Mouse (Mus musculus) lung, embryonic 16.5 days (tissue): ENCODE results near the gene Ttc33. TPM values are rescaled to one million over a fixed set of nuclear protein-coding genes. Genes with fewer than 3 reads are reported as not detected.

ENCODE experiments used
- ATAC-seq: fragments of 200-750 bp; cut with Nextera tagmentation; 2 replicates; pipeline ENCODE4 v1.8.0; 2017; ENCODE audit warnings: low read depth, mild to moderate bottlenecking, moderate library complexity
- H3K27ac ChIP-seq: fragments of 300-500 bp; sonication (generic); 2 replicates; pipeline ENCODE4 v1.5.1; 2014; ENCODE audit warnings: mild to moderate bottlenecking, control low read depth, low read length
- H3K27me3 ChIP-seq: fragments of 300-500 bp; sonication (generic); 2 replicates; pipeline ENCODE4 v1.6.1; 2014; ENCODE audit warnings: low read depth, low read length, mixed read lengths; ENCODE audit not compliant: control insufficient read depth, insufficient read depth
- H3K36me3 ChIP-seq: fragments of 300-500 bp; sonication (generic); 2 replicates; pipeline ENCODE4 v1.6.1; 2014; ENCODE audit warnings: low read length; ENCODE audit not compliant: control insufficient read depth, insufficient read depth
- H3K4me1 ChIP-seq: fragments of 300-500 bp; sonication (generic); replicated peaks from 2 replicates; pipeline ENCODE4 v1.6.1; 2014; ENCODE audit warnings: low read length, mixed read lengths; ENCODE audit not compliant: control insufficient read depth, insufficient read depth
- H3K4me2 ChIP-seq: fragments of 300-500 bp; sonication (generic); 2 replicates; pipeline ENCODE4 v1.6.1; 2014; ENCODE audit warnings: low read depth, low read length, control low read depth
- H3K4me3 ChIP-seq: fragments of 300-500 bp; sonication (generic); 2 replicates; pipeline ENCODE4 v1.5.1; 2014; ENCODE audit warnings: mild to moderate bottlenecking, low read length, control low read depth
- H3K9ac ChIP-seq: fragments of 300-500 bp; sonication (generic); 2 replicates; pipeline ENCODE4 v1.6.1; 2014; ENCODE audit warnings: low read length, control low read depth
- H3K9me3 ChIP-seq: fragments of 300-500 bp; sonication (generic); 2 replicates; pipeline ENCODE4 v1.6.1; 2016; ENCODE audit warnings: low read length; ENCODE audit not compliant: control insufficient read depth
- WGBS: fragments of 180-500 bp; shearing (Covaris S2); extraction: QIAGEN DNeasy Blood & Tissue Kit; methylation state at CpG from one replicate; pipeline ENCODE4 v1.1.7; 2014; 5-methylcytosine and 5-hydroxymethylcytosine counted together
- polyA plus RNA-seq: library from polyadenylated mRNA; unstranded; fragments of >200 nt; fragmentation: Nextera tagmentation; extraction: Ambion mirVana; gene quantifications from 2 replicates; pipeline ENCODE4 v1.2.1, GENCODE M21; 2015

Gene Ttc33
- 38.8 and 44.3 TPM in 2 replicates for polyA plus RNA-seq

DNA sequence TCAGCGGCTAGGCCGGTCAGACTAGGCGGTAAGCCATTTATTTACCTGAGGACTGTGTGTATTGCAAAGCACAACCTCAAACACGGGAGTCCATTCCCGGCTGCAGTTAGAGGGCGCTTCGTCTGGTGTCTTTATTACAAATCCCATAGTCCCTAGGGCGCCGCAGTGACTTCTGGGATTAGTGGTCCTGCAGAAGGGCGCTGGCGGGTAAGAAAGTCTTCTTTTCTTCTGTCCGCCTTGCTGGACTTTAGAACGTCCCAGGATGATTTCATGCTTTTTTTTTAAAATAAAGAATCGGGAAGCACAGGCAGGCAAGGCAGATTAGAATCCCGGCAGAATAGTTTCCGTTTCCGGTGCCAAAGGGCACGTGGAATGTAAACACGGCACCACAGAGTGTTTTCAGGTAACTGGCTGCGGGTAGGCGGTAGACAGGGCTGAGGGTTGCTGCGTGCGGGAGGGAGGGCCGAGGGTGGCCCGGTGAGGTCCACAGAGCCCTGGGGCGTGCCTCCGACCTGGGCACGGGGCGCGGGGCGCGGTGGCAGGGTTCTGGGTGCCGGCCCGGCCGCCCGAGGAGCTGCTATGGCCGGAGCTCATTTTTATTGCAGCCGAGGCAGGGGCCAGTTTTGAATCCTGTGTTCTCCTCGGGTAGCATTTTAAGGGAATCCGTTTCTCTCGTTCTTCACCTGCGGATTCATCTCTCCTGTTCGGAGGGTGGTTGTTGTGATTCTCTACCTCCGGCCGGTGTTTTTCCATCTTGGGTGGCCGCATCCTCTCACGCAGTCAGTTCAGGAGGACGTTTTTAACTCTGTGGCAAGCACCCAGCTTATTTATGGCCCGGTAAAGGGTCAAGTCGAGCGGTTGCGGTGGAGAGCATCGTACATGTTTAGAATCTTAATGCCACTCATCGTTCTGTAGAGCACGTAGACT lies at the start of gene Ttc33:
Ttc33 (plus strand) TSS at position 160 of the 927 bp plus-strand sequence.
- peaks cover 13% of the 10 kb centered on the region for H3K4me1 ChIP-seq
- WGBS = under 1% methylated on average over 55 of the region's 55 CpGs
- peak within 1 kb of the TSS; percentile 90 for H3K4me3 ChIP-seq
- H3K27ac ChIP-seq = peak within 1 kb of the TSS; percentile 94
- H3K27me3 ChIP-seq = no peaks in the 10 kb centered on the region
- no peaks in the 10 kb centered on the region for H3K9me3 ChIP-seq
- peak; percentile 90 for ATAC-seq
- peak within 1 kb of the TSS; percentile 56 for H3K4me2 ChIP-seq
- peaks cover 4% of the 10 kb centered on the region; the same call in 1 of the 2 replicates for H3K36me3 ChIP-seq
- peak within 1 kb of the TSS; percentile 89 for H3K9ac ChIP-seq

DNA sequence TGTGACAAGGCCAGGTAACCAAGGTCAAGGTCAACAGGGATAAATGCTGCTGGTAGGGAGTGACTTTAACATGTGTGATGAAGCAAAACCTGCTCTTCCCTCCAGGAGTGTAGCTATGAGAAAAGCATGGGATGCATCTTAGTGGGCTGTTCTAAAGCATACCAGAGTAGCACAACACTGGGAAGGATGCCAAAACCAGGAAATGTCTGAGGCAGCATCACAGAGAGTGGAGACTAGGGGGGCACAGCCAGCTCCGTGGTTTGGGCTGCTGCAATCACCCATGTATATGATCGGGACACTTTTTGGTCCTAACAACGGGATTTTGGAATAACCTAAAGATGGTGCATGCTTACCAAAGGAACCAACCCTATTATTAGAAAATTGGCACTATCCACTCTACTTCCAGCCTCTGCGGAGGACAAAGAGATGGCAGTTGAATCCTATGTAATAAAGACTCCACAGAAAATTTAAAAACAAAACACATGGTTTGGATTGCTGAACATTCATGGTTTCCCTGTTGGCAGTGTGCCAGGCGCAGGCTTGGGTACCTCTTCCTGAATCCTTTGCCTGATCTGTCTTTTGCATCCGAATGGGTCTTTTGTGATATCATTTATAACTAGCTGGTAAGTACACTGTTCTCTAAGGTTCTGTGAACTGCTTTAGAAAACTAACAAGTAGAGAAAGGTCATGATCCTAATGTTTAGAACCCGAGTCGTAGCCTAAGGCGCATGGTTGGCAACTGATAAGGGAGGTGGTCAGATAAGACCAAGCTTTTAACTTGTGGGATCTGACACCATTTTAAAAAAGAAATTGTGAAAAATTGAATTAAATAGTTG lies 47.1 kb upstream of the Ttc33 start:
- no peak overlapping the region for H3K4me2 ChIP-seq
- no peak overlapping the region for H3K9ac ChIP-seq
- no peaks in the 10 kb centered on the region for H3K36me3 ChIP-seq
- WGBS = 53% methylated on average over 9 of the region's 9 CpGs
- H3K4me1 ChIP-seq = peaks cover 2% of the 10 kb centered on the region; the same call in 1 of the 2 replicates
- no peak for ATAC-seq
- H3K27me3 ChIP-seq = no peaks in the 10 kb centered on the region
- no peaks in the 10 kb centered on the region for H3K9me3 ChIP-seq
- no peak overlapping the region for H3K4me3 ChIP-seq
- H3K27ac ChIP-seq = no peak overlapping the region

DNA sequence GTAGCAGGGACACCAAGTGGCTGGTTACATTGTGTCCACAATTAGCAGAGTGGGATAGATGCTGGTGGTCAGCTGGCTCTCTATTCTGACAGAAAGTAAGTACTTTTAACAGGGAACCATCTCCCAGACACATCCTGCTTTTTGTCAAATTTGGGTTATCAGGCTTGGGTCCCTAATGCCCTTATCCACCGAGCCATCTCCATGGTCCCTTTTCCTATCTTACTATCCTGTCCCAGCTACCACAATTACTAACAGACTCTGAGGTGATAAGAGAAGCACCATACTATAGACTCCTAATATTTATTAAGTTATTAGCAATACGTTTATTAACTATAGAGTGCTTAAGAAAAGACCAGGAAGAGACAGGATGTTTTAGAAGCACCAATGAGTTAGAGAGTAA lies 46.0 kb upstream of the Ttc33 start:
- 80% methylated on average over 2 of the region's 2 CpGs for WGBS
- H3K27me3 ChIP-seq = no peaks in the 10 kb centered on the region
- peaks cover 2% of the 10 kb centered on the region for H3K4me1 ChIP-seq
- no peak overlapping the region for H3K4me3 ChIP-seq
- no peak overlapping the region for H3K27ac ChIP-seq
- ATAC-seq = no peak
- no peak overlapping the region for H3K9ac ChIP-seq
- no peaks in the 10 kb centered on the region for H3K36me3 ChIP-seq
- no peaks in the 10 kb centered on the region for H3K9me3 ChIP-seq
- no peak overlapping the region for H3K4me2 ChIP-seq

DNA sequence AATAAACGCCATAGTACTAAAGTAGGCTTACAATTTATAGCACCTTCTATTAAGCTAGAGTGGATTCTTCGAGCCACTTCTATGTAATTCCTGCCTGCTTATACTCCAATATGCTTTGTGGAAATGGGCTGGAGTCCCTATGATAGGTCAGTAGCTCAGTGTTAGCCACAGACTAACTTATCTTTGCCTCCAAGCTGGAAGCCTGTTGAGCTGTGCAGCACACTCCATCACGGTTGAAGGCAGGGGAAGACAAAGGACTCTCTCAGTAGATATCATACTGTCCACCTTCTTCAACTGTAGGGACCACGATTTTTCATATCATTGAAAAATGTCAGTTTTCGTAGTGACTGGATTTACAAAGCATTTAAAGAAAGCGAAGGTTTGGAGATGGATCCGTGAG lies 45.5 kb upstream of the Ttc33 start:
- Histone ChIP-seq H3K4me3 (no peak overlapping the region), H3K9me3 (no peaks in the 10 kb centered on the region), H3K36me3 (no peaks in the 10 kb centered on the region), H3K27ac (no peak overlapping the region), H3K9ac (no peak overlapping the region), H3K4me1 (peaks cover 7% of the 10 kb centered on the region), H3K27me3 (no peaks in the 10 kb centered on the region), H3K4me2 (no peak overlapping the region)
- WGBS = 79% methylated on average over 7 of the region's 7 CpGs
- ATAC-seq = no peak

DNA sequence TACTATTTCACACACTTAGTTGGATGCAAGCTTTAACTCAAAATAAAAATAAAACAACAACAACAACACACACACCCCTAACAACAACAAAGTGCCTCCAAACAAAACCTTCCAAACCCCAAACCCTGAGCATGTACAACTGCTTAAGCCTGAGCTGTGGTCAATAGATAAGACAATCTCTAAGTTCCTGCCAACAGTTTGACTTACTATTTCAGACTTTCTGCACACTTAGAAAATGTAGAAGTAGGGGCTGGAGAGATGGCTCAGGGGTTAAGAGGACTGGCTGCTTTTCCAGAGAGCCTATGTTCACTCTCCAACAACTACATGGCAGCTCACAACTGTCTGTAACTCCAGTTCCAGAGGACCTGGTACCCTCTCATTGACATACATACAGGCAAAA lies 45.0 kb upstream of the Ttc33 start:
- H3K36me3 ChIP-seq = no peaks in the 10 kb centered on the region
- no peak overlapping the region for H3K9ac ChIP-seq
- no peak overlapping the region for H3K4me2 ChIP-seq
- H3K9me3 ChIP-seq = no peaks in the 10 kb centered on the region
- no peak overlapping the region for H3K27ac ChIP-seq
- H3K4me3 ChIP-seq = no peak overlapping the region
- no peak for ATAC-seq
- H3K27me3 ChIP-seq = no peaks in the 10 kb centered on the region
- H3K4me1 ChIP-seq = peaks cover 12% of the 10 kb centered on the region

DNA sequence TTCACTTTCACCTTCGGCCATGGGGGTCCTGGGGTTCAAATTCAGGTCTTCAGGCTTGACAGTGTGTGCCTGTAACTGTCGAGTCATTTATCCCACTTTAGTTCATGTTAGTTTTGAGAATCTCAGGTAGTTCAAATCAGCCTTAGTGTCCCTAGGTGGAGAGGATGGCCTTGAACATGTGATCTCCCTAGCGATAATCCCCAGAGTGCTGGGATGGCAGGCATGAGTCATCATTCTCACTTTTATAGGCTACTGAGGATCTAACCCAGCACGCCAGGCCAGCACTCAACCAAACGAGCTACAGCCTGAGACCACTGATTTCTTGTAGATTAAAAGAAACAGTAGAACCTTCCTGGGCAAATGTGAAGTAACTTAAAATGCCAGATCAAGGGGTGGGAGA lies 43.3 kb upstream of the Ttc33 start:
- Histone ChIP-seq H3K4me3 (no peak overlapping the region), H3K27ac (no peak overlapping the region), H3K9ac (no peak overlapping the region), H3K9me3 (no peaks in the 10 kb centered on the region), H3K4me1 (peaks cover 13% of the 10 kb centered on the region), H3K27me3 (no peaks in the 10 kb centered on the region), H3K36me3 (no peaks in the 10 kb centered on the region), H3K4me2 (no peak overlapping the region)
- WGBS = 54% methylated on average over 5 of the region's 5 CpGs
- ATAC-seq = no peak

DNA sequence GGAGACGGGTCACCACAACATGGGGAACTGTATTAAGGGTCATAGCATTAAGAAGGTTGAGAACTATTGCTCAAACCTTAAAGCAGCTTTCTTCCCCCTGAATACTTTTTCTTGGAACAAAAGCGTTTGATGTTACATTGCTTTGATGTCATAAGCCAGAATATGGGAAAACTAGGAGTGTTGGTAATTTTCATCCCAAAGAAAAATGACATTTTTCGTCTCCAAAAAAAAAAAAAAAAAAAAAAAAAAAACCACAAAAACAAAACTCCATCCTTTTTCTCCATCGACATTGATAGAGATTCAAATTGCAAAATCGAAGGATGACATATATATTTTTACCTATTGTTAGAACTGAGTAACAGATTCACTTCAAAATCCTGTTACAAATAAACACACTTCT lies 42.6 kb upstream of the Ttc33 start:
- H3K9me3 ChIP-seq = no peaks in the 10 kb centered on the region
- 64% methylated on average over 5 of the region's 5 CpGs for WGBS
- H3K4me3 ChIP-seq = no peak overlapping the region
- peaks cover 13% of the 10 kb centered on the region for H3K4me1 ChIP-seq
- no peak overlapping the region for H3K9ac ChIP-seq
- no peak overlapping the region for H3K4me2 ChIP-seq
- no peak overlapping the region for H3K27ac ChIP-seq
- no peaks in the 10 kb centered on the region for H3K27me3 ChIP-seq
- no peak for ATAC-seq
- no peaks in the 10 kb centered on the region for H3K36me3 ChIP-seq

DNA sequence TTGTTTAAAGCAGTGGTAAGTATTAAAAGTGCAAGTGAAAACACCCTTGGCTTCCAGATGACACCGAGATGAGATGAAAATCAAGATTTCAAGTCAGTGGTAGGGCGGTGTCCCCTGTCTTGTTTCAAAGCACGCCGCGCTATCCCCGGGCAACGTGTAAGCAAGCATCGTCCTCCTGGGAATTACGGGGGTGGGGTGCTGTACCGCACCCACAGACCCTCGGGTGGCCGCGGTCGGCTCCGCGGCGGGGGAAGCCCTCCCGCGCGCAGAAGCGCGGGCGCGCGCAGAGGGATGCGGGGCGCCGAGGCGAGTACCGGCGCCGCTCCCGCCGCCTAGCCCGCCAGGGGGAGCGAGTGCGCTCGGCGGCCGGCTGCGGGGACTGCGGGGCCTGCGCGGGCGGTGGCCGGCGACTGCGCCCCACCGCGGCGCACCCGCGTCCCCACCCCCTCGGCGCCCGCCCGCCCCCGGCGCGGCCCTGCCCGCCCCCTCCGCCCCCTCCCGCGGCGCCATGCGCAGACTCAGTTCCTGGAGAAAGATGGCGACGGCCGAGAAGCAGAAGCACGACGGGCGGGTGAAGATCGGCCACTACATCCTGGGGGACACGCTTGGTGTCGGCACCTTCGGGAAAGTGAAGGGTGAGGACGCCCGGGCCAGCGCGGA lies 41.8 kb upstream of the Ttc33 start, which contains the start of gene Prkaa1:
Prkaa1 (plus strand) TSS at position 501 of the 660 bp plus-strand sequence.
- WGBS = under 1% methylated on average over 32 of the region's 80 CpGs
- peak within 1 kb of the TSS; percentile 89 for H3K27ac ChIP-seq
- ATAC-seq = peak; percentile 98
- peak within 1 kb of the TSS; percentile 71 for H3K4me2 ChIP-seq
- no peaks in the 10 kb centered on the region for H3K36me3 ChIP-seq
- peaks cover 11% of the 10 kb centered on the region for H3K4me1 ChIP-seq
- no peaks in the 10 kb centered on the region for H3K9me3 ChIP-seq
- peak within 1 kb of the TSS; percentile 91 for H3K9ac ChIP-seq
- no peaks in the 10 kb centered on the region for H3K27me3 ChIP-seq
- peak within 1 kb of the TSS; percentile 94 for H3K4me3 ChIP-seq
